Mouse (Mus musculus) adrenal gland, adult 10 weeks (tissue): Measurements from ENCODE around the gene Galntl5. TPM values are rescaled to one million over a fixed set of nuclear protein-coding genes. Genes with fewer than 3 reads are reported as not detected.

Experiments
- polyA plus RNA-seq: library from polyadenylated mRNA; stranded (reverse); fragments of 350-450 nt; fragmentation: Illumina TruSeq; extraction: RNeasy Lipid Tissue Mini Kit (QIAGEN cat#74804); gene quantifications from one replicate; pipeline ENCODE4 v1.2.3, GENCODE M21; 2014; ENCODE audit warnings: low read depth, low replicate concordance

Galntl5 gene
- polyA plus RNA-seq: not detected

DNA sequence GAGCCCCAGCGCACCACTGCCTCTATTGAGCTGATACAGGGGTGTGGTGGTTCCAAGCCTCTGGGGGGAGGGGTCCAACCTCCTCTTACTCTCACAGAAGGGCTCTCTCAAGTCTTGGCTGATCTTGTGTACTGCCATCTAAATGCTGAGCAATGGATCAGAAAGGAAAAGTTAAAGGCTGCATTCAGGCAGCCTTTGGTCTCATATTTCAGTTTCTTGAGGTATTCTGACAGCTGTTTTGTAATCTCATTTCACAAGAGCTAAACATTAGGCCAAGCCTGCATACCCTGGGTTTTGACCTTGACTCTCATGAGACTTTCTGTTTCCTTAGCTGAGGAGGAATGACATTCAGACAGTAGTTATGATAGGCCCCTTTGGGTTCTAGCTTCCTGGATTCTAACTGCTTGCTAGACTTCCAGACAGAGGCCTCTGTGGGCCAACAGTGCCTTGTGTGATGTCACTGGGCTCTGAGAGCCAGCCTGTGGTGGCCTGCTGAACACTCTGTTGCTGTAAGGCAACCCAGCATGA, at the start of gene Galntl5:
Galntl5 (plus strand) TSS at position 457 of the 528 bp plus-strand sequence.

GRCm38 (mm10) chr5:25221604-25222003, 40.3 kb downstream of the Galntl5 start, which contains the start of gene Galnt11:
Gene Galnt11 (plus strand): TSS chr5:25221904.

DNA sequence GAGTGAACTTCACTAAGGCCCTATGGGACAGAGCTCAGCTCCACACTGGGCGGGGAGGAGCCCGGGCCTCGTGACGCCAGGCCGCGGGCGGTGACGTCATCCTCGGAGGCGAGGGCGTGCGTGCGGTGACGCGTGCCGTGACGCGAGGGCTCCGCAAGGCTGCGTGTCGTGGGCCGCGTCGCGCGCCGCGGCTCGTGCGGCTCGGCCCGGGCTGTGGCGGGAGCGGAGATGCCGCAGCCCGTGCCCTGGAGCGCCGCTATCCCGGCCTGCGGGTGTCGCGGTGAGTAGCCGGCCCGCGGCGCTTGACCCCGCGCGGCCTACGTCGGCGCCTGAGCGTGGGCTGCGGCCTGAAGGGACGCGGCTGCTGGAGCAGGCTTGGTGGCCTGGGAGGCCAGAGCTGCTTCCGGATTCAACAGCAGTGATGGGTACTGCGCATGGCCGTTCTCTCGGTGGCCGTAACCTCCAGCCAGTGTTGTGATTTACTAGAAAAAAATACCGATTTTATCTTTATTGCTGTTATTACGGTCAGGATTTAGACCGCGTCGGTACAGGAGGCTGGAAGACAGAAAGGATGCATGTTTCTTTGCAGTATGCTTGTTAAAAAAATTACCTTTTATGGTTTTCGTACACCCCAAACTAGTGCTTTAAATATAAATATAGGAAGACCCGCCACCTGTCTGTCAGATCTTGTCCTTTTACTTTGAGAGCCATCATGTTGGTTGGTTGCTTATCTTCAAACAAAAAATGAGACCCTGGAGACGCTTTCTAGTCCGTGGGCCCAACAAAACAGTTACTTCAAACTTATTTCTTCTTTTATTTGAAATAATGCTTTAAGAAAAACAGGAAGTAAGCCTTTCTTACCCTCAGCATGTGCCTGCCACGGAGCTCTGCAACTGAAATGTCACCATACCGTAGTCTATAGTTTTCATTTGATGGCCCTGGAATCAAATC, 41.8 kb downstream of the Galntl5 start, which contains the start of gene E130116L18Rik:
E130116L18Rik (minus strand) TSS at position 402 of the 951 bp plus-strand sequence.

Other genes starting within 250 kb of the Galntl5 start
- 50.0 TPM for gene Prkag2, start 80.8 kb upstream of the Galntl5 start, polyA plus RNA-seq
- gene Galnt11, start 40.4 kb downstream of the Galntl5 start, polyA plus RNA-seq: 33.2 TPM
- gene E130116L18Rik, start 41.7 kb downstream of the Galntl5 start, polyA plus RNA-seq: not detected